Mouse (Mus musculus) T-helper 17 cell (primary cell): ENCODE results near the gene Vps16.

Source experiments
- in situ Hi-C, 2 experiments: fragments of 300-600 bp; cut with MboI, MseI; formaldehyde crosslinking; loops; 1 replicate in 1 of 2; 2 replicates in 1 of 2; pipeline ENCODE4 v1.15.1; 2025; ENCODE audit warnings: high pct_unique_total_duplicates in 2 of 2

Vps16 gene

DNA sequence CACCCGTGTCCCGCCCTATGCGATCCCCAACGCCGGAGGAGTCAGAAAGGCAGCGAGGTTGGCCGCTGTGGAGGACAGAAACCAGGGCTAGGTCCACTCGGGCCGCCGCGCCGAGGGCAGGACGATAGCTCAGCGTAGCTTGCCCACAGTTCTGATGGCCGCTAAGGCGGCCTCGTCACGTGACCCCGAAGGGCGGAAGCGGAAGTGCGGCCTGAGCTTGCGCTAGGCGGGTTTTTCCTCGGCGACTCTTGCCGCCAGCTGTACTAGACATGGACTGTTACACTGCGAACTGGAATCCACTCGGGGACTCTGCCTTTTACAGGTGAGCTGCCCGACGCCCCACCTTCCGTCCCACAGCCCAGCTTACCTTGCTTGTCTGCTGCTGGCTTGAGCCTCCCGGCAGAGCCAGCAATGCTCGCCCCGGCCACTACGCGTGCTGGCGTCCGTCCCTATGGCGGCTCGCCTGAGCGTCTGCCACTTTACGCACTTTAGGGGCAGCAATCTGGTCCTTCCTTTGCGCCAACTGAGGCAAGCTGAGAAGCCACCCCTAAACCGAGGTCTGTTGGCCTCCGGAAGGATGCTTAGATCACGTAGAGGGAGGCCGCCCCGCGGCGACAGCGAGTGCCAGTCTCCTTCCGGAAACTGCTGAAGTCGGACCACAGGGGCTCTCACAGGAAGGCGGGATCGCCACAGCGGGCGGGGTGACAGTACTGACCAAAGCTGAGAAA lies at the start of gene Vps16, which contains the start of gene Pced1a:
TSS of gene Vps16 (plus strand) at position 214 of the 728 bp plus-strand sequence.
TSS of gene Pced1a (minus strand) at position 576 of the 728 bp plus-strand sequence.
- in situ Hi-C loops, result loop anchor here (5.0 kb wide), 2 partner anchors 132 to 142 kb away; partner anchors contain the start of gene Idh3b (in 1 of the 2)

- in situ Hi-C loops, result no loop called here
These were observed 49.2 kb upstream of the Vps16 start for GRCm38 (mm10) chr2:130374951-130375350.

DNA sequence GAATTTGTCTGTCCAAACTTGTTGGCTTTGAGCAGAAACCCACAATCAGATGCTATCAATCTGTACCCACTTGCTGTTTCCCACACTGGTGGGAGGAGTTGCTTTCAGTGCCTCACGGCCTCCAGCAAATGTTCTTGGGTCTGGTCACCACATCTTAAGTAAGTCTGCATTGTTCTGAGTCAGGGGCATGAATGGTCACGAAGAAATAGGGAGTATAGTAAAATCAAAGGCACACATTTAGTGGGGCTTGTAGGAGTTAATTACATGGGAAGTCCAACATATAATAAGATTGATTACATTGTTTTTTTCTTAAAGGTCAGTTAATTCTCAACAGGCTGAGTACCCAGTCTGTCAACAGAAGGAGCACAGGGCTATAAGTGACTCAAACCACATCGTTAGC lies 40.9 kb upstream of the Vps16 start:
- in situ Hi-C loops, result no loop called here

DNA sequence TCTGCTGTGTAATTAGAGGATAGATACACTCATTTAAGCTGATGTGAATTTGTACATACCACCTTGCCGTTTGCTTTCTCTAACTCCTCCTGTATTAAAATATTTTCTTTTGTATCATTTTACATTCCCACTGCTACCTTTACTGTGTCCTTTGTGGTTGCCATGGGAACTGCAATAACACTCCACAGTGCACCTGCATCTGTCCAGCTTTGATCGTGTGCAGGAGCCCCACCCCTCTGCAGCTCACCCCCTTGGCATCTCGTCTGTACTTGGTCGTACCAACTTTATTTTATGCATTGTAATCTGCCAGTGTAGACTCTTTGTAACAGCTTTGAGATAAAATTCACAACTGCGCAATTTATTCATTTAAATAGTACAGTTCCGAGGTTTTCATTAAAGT lies 40.2 kb upstream of the Vps16 start:
- in situ Hi-C loops, result no loop called here

GRCm38 (mm10) chr2:130386212-130386611 lies 37.9 kb upstream of the Vps16 start:
- in situ Hi-C loops, result no loop called here

DNA sequence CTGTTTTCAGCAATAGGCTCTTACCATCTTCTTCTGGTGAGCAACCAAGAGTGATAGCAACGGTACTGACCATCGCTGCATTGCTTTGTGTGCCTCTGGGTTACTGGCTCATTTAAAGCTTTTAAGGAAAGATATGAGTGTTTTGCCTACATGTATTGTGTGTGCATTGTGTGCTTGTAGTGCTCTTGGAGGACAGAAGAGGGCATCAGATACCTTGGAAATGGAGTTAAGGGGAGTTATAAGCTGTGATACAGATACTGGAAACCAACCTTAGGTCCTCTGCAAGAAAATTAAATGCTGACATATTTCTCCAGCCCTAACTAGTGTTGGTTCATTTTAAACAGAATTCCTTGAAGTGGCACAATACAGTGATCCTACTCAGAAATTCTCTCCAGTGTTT lies 35.3 kb upstream of the Vps16 start:
- in situ Hi-C loops, result no loop called here

- in situ Hi-C loops, result no loop called here
These were observed 33.0 kb upstream of the Vps16 start for GRCm38 (mm10) chr2:130390993-130391625.

DNA sequence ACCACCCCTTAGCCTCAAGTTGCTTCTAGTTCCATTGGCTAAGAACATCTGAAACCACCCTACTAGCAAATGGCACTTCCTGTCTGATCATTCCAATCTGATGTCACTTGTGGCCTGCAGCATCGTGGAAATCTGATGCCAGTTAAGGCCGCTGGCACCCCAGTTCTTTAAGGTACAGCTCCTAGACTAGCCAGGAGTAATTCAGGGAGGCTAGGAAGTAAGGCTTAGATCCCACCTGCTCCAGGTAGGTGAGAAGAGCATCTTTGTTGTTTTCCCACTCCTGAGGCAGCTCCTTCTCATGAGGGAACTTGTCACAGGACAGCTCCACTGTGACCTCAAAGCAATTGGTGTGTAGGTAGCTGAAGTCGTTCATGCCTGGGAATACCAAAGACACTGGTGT lies 31.3 kb upstream of the Vps16 start:
- in situ Hi-C loops, result no loop called here

DNA sequence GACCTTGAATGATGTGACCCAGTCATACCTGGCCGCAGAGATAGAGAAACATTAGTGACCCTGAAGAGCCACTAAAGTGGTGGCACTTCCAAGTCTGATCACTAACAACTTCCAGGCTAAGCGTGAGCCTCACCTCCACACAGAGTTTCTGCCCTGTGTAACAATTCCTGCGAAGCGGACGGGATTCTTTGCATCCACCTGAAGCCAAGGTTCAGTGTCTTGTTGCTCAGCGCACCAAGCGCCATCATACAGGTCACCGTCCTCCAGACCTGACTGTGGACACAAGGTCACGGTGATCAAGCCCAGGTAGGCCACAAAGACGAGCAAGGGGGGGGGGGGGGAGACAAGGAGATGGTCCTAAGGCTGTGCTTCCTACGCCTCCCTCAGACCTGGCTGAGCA lies 28.4 kb upstream of the Vps16 start:
- in situ Hi-C loops, result no loop called here

- in situ Hi-C loops, result no loop called here
These were observed 26.8 kb upstream of the Vps16 start, which contains the start of gene Cpxm1 for GRCm38 (mm10) chr2:130397186-130397985. Gene Cpxm1, minus strand, starts transcription at chr2:130397574.

GRCm38 (mm10) chr2:130398091-130398490 lies 26.0 kb upstream of the Vps16 start:
- in situ Hi-C loops, result no loop called here

DNA sequence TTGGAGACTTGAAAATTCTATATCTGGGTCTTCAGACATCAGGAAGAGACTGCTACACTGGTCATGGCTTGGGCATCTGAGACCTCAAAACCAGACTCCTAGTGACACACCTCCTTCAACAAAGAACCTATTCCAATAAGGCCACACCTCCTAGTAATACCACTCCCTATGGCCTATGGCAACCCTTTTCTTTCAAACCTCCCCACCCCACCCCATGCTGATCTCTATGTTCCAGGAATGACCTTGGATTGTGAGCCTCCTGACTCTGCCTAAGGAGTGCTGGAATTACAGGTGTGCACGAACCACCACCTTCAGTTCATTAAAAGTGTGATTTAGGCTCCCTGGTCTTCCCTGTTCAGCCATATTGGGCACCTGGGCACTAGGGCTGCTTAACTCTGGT lies 24.1 kb upstream of the Vps16 start:
- in situ Hi-C loops, result loop anchor here in 1 of 2 experiments (10.0 kb wide), 1 partner anchor 1315 kb away; no protein-coding TSS in a partner anchor

GRCm38 (mm10) chr2:130401891-130402290 lies 22.2 kb upstream of the Vps16 start:
- in situ Hi-C loops, result loop anchor here in 1 of 2 experiments (10.0 kb wide), 1 partner anchor 1317 kb away; no protein-coding TSS in a partner anchor

GRCm38 (mm10) chr2:130404939-130405338 lies 19.2 kb upstream of the Vps16 start, which contains the start of the genes Gm28372 and 1700020A23Rik:
Gene Gm28372, plus strand, starts transcription at chr2:130405239.
Gene 1700020A23Rik, plus strand, starts transcription at chr2:130405259.
- in situ Hi-C loops, result loop anchor here in 1 of 2 experiments (10.0 kb wide), 1 partner anchor 1320 kb away; no protein-coding TSS in a partner anchor

GRCm38 (mm10) chr2:130406178-130406577 lies 18.0 kb upstream of the Vps16 start, which contains the start of gene Tmem239:
Gene Tmem239, plus strand, starts transcription at chr2:130406478.
- in situ Hi-C loops, result loop anchor here in 1 of 2 experiments (10.0 kb wide), 1 partner anchor 1321 kb away; no protein-coding TSS in a partner anchor

GRCm38 (mm10) chr2:130408194-130408593 lies 15.9 kb upstream of the Vps16 start:
- in situ Hi-C loops, result loop anchor here in 1 of 2 experiments (10.0 kb wide), 1 partner anchor 1323 kb away; no protein-coding TSS in a partner anchor

DNA sequence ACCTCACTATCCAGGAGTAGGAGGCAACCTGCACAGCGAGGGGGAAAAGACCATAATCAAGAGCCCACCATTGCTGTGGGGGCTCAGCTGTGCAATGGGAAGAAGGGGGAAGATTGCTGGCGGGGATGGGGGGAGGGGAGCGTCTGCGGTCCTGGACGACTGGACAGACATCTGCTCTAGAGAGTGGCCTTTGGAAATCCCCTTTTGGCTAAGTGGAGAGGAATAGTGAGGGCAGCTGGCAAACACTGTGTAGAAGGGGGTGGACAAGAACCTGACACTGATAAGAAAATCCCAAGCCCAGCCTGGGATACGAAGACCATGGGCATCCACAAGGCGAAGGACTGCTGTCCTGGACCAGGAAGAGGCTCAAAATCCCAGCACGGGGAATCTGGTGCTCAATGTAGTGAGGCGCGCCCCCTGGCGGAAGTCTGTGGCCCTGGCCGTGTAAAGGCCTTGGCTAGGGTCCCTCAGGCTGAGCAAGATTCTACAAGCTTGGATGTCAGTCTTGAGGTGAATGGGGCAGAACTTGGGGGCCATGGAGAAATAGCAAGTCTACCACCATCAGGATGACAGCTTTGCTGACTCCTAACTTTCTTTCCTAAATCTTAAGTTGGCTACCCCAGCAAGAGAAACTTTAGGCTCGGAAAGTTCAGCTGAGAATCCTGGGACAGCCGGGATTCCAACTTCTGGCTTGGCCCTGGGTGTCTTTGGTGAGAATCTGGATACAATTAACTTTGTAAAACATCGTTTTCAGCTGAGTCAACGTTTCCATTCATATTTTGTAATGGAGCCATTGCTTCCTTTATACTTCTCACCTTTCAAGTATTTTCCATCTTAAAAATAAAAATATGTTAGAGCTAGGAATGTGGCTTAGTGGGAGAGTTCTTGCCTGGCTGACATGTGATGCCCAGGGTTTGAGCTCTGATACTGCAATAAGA lies 12.3 kb upstream of the Vps16 start:
- in situ Hi-C loops, result no loop called here

DNA sequence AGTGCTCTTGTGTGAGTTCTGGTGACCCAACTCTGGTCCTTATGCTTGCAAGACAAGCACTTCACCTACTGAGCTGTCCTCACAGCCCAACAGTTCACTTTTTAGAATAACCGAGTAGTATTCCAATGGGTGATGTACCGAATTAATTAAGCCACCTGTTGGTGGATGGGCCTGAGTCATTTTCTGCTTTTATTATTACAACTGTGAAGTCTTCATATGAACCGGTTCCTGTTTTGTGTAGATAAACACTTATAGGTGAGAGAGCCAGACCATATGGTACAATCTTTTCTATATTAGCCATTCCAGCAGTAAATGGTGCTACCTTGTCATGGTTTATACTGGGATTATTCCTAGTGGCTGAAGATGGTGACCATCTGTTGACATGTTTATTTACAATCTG lies 11.4 kb upstream of the Vps16 start:
- in situ Hi-C loops, result no loop called here

DNA sequence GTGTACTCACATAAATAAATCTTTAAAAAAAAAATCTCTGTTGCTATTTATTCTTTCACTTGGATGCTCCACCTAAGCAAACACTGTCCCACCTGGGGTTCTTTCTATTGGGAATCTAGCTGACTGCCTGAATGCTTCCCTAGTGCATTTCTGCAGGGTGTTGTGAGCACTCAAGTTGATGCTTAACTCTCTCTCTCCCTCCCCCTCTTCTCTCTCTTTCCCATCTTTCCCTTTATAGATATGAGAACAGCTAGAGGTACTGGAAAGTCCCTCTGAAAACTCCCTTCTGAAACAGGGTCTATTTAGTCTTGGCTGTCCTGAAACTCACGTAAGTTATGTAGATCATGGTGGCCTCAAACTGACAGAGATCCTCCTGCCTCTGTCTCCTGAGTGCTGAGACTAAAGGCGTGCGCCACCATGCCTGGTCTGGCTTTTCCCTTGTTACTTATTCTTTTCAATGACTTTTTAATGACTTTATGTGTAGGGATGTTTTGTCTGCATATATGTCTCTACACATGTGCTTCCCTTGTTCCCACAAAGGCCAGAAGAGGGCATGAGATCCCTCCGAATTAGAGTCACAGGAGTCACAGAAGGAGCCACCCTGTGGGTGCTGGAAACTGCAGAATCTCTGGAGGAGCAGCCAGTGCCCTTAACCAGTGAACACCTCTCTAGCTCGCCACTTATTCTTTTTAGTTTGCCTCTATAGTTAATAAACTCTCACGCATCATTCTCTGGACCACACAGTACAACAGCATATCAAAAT lies 9.9 kb upstream of the Vps16 start:
- in situ Hi-C loops, result no loop called here
